Mouse (Mus musculus) forebrain, embryonic 13.5 days (tissue): Measurements from ENCODE around the gene Catsper2. TPM values are rescaled to one million over a fixed set of nuclear protein-coding genes. Genes with fewer than 3 reads are reported as not detected.
"Not testable (repeated sequence)": the region's sequence is repeated elsewhere in the genome, so short reads cannot be mapped to it uniquely, and the experiment has no call there.

Source experiments
- ATAC-seq: fragments of 200-750 bp; cut with Nextera tagmentation; 2 replicates; pipeline ENCODE4 v1.8.0; 2017
- H3K27ac ChIP-seq: fragments of 300-500 bp; sonication (generic); 2 replicates; pipeline ENCODE4 v1.5.1; 2015; ENCODE audit warnings: inconsistent platforms, mild to moderate bottlenecking, moderate library complexity
- H3K27me3 ChIP-seq: fragments of 300-500 bp; sonication (generic); 2 replicates; pipeline ENCODE4 v1.6.1; 2015; ENCODE audit warnings: mild to moderate bottlenecking, inconsistent platforms
- H3K36me3 ChIP-seq: fragments of 300-500 bp; sonication (generic); 2 replicates; pipeline ENCODE4 v1.6.1; 2015; ENCODE audit warnings: mild to moderate bottlenecking, inconsistent platforms; ENCODE audit not compliant: poor library complexity, severe bottlenecking
- H3K4me1 ChIP-seq: fragments of 300-500 bp; sonication (generic); 2 replicates; pipeline ENCODE4 v1.6.1; 2015; ENCODE audit warnings: inconsistent platforms
- H3K4me2 ChIP-seq: fragments of 300-500 bp; sonication (generic); 2 replicates; pipeline ENCODE4 v1.6.1; 2015; ENCODE audit warnings: inconsistent platforms, mild to moderate bottlenecking, moderate library complexity
- H3K4me3 ChIP-seq: fragments of 300-500 bp; sonication (generic); 2 replicates; pipeline ENCODE4 v1.5.1; 2015; ENCODE audit warnings: mild to moderate bottlenecking, inconsistent platforms
- H3K9ac ChIP-seq: fragments of 300-500 bp; sonication (generic); 2 replicates; pipeline ENCODE4 v1.6.1; 2015; ENCODE audit warnings: mild to moderate bottlenecking, inconsistent platforms
- H3K9me3 ChIP-seq: fragments of 300-500 bp; sonication (generic); replicated peaks from 2 replicates; pipeline ENCODE4 v1.6.1; 2016; ENCODE audit warnings: inconsistent platforms
- WGBS: fragments of 180-500 bp; shearing (Covaris S2); methylation state at CpG from one replicate; pipeline ENCODE4 v1.1.7; 2015; 5-methylcytosine and 5-hydroxymethylcytosine counted together
- polyA plus RNA-seq: library from polyadenylated mRNA; unstranded; fragments of >200 nt; fragmentation: Nextera tagmentation; extraction: Ambion mirVana; gene quantifications from 2 replicates; pipeline ENCODE4 v1.2.1, GENCODE M21; 2015

Gene Catsper2
- polyA plus RNA-seq, 1 experiment from 2014 or later = 5.1 TPM

DNA sequence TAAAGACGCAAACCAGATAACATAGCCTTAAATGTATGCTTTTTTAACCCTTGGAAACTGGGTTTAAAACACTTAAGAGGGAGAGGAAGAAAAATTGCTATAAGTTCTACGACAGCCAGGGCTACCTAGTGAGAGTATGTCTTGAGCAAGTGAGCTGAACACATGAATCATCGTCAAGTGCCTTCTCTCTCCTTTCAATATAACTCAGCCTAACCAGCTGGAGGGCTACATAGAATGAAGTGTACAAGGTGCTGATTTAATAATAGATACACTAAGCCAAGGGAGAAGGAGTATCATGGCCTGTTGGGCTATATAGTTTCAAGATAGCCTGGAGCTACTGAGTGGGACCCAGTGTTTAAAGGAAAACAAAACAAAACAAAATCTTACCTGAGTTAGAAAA is 4.9 kb upstream of the Catsper2 start:
- peaks cover 50% of the 10 kb centered on the region for H3K36me3 ChIP-seq
- ATAC-seq = no peak
- peaks cover 27% of the 10 kb centered on the region for H3K4me1 ChIP-seq
- H3K27me3 ChIP-seq = no peaks in the 10 kb centered on the region
- no peaks in the 10 kb centered on the region for H3K9me3 ChIP-seq
- H3K27ac ChIP-seq = no peak overlapping the region
- WGBS = 90% methylated on average over 3 of the region's 3 CpGs
- H3K9ac ChIP-seq = no peak overlapping the region
- H3K4me2 ChIP-seq = no peak overlapping the region
- H3K4me3 ChIP-seq = no peak overlapping the region

DNA sequence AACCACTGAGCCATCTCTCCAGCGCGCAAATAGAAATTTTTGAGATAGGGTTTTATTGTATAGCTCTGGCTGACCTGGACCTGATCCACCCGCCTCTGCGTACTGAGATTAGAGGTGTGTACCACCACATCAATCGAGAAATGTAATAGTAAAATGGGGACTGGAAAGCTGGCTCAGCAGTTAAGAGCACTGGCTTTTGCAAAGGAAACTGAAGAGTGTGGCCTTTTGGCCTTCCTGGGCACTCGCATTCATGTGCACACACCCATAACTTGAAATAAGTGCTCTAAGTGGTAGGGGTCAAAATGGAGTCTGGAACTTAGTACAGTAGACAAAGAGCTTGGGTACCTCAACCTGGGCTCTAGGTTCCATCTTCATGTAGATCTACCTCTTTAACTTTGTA is 2.8 kb upstream of the Catsper2 start:
- peaks cover 33% of the 10 kb centered on the region for H3K36me3 ChIP-seq
- no peak overlapping the region for H3K9ac ChIP-seq
- no peaks in the 10 kb centered on the region for H3K9me3 ChIP-seq
- H3K4me3 ChIP-seq = no peak overlapping the region
- ATAC-seq = no peak
- 90% methylated on average over 6 of the region's 6 CpGs for WGBS
- H3K27me3 ChIP-seq = no peaks in the 10 kb centered on the region
- peak overlapping the region; percentile 78 for H3K4me2 ChIP-seq
- H3K4me1 ChIP-seq = peaks cover 39% of the 10 kb centered on the region
- no peak overlapping the region for H3K27ac ChIP-seq

DNA sequence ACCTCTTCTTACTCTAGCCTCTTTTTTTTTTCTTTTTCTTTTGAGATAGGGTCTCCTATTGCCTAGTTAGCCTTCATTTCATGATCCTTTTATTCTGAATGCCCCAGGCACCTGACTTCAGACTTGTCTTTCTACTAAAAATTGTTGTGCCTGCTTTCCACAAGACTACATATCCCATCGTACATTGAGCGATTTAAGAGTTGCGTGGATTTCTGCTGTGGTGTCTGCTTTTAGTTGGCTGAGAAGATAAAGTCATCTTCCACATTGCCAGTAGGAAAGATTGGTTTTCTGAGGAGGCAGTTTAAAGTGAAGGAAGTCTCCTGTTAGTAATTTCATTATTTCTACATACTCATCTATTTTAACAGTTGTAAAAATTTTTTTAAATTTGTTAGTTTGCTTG is 2.0 kb upstream of the Catsper2 start:
- 88% methylated on average over 3 of the region's 3 CpGs for WGBS
- H3K9me3 ChIP-seq = no peaks in the 10 kb centered on the region
- peak overlapping the region; percentile 99 for H3K4me3 ChIP-seq
- H3K9ac ChIP-seq = peak overlapping the region; percentile 97
- H3K4me2 ChIP-seq = peak overlapping the region; percentile 78
- ATAC-seq = no peak
- no peaks in the 10 kb centered on the region for H3K27me3 ChIP-seq
- H3K4me1 ChIP-seq = peaks cover 39% of the 10 kb centered on the region
- peaks cover 28% of the 10 kb centered on the region for H3K36me3 ChIP-seq
- H3K27ac ChIP-seq = no peak overlapping the region

DNA sequence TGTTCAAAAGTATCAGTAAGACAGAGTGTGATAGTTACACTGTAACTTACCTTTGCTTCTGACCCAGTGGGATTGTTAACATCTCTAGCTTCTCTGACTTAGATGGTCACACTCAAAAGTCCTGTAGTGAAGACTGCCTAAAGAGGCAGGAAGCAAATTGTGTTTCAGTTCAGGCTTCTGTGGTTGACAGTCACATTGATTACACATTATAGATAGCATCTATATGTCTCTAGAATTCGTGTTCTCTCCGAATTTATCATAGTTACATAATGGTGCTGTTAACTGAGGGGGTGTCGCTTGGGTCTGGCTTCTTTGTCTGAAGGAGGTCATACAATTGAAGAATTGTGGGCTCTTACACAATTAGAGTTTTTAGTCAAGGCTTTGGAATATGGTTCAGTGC is 1.5 kb upstream of the Catsper2 start:
- 64% methylated on average over 3 of the region's 3 CpGs for WGBS
- ATAC-seq = no peak
- Histone ChIP-seq H3K27me3 (no peaks in the 10 kb centered on the region), H3K4me2 (peak overlapping the region; percentile 78), H3K9ac (peak overlapping the region; percentile 97), H3K4me3 (peak overlapping the region; percentile 99), H3K4me1 (peaks cover 39% of the 10 kb centered on the region), H3K36me3 (peaks cover 27% of the 10 kb centered on the region), H3K9me3 (no peaks in the 10 kb centered on the region), H3K27ac (no peak overlapping the region)

DNA sequence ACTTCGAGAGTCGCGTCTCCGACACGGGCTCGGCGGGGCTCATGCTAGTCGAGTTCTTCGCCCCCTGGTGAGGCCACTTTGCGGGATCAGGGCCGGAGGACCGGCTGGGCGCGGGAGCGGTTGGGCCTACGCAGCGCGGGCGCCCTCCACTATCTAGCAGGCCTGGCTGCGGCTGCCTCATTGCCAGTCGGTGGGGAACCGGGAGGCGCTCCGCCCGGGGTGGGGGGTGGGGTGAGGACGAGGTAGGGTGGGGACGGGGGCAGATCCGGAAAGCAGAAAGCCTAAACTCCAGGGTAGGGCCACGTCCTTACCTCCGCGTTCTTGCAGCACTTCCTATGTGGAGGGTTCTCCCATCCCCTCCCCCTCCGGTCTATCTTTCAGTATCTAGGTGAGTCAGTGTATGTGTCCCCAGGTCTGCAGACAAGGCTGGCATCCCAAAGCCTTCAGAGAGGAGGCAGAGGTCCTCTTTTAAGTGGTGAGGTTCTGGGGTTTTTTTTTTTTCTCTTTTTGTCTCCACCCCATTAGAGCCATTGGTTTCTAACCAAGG is 620 bp upstream of the Catsper2 start:
- Histone ChIP-seq H3K9me3 (no peaks in the 10 kb centered on the region), H3K9ac (peak overlapping the region; percentile 97), H3K36me3 (peaks cover 22% of the 10 kb centered on the region), H3K4me2 (peak overlapping the region; percentile 78), H3K27me3 (no peaks in the 10 kb centered on the region), H3K27ac (peak overlapping the region; percentile 96), H3K4me1 (peaks cover 39% of the 10 kb centered on the region), H3K4me3 (peak overlapping the region; percentile 99)
- WGBS = under 1% methylated on average over 32 of the region's 32 CpGs
- peak; percentile 48 for ATAC-seq

DNA sequence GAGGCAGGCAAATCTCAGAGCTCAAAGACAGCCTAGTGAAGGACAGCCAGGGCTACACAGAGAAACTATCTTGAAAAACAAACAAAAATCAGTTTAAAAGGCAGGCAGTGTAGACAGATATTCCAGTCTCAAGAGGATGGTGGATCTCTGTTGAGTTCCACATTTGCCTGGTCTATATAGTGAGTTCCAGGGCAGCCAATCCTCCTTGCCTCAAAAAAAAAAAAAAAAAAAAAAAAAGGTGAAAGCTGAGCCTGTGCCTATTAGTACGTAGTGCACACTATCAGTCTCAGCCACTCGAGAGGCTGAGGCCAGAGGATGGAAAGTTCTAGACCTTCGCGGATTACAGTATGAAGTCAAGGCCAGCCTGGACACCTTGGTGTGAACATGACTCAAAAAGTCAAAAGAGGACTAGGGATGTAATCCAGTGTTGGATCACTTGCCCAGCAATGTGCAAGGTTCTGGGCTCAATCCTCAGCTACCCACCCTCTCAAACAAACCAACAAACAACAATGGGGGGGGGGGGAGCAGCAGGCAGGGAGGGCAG is 677 bp downstream of the Catsper2 start:
- ATAC-seq = no peak; the same call in 1 of the 2 replicates
- peak overlapping the region; percentile 99 for H3K4me3 ChIP-seq
- peaks cover 9% of the 10 kb centered on the region for H3K36me3 ChIP-seq
- H3K4me1 ChIP-seq = peaks cover 39% of the 10 kb centered on the region
- peak overlapping the region; percentile 96 for H3K27ac ChIP-seq
- H3K4me2 ChIP-seq = peak overlapping the region; percentile 78
- no peaks in the 10 kb centered on the region; the same call in 1 of the 2 replicates for H3K9me3 ChIP-seq
- WGBS = 14% methylated on average over 4 of the region's 4 CpGs
- H3K9ac ChIP-seq = peak overlapping the region; percentile 97
- no peaks in the 10 kb centered on the region for H3K27me3 ChIP-seq

DNA sequence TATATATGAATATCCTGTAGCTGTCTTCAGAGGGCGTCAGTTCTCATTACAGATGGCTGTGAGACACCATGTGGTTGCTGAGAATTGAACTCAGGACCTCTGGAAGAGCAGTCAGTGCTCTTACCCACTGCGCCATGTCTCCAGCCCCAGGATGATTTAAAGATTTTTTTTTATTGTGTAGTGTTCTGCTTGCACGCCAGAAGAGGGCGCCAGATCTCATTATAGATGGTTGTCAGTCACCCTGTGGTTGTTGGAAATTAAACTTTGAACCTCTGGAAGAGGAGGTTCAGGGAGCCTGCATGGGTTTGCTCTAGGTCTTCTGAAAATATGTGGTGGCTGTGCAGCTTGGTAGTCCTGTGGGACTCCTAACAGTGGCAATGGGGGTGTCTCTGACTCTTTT is 5.4 kb downstream of the Catsper2 start:
- no peak overlapping the region for H3K9ac ChIP-seq
- H3K4me3 ChIP-seq = no peak overlapping the region
- H3K27ac ChIP-seq = no peak overlapping the region
- H3K36me3 ChIP-seq = no peaks in the 10 kb centered on the region; the same call in 1 of the 2 replicates
- 32% methylated on average over 4 of the region's 4 CpGs for WGBS
- H3K4me1 ChIP-seq = peaks cover 12% of the 10 kb centered on the region
- H3K4me2 ChIP-seq = no peak overlapping the region
- ATAC-seq = no peak
- no peaks in the 10 kb centered on the region for H3K27me3 ChIP-seq
- H3K9me3 ChIP-seq = no peaks in the 10 kb centered on the region; the same call in 1 of the 2 replicates

DNA sequence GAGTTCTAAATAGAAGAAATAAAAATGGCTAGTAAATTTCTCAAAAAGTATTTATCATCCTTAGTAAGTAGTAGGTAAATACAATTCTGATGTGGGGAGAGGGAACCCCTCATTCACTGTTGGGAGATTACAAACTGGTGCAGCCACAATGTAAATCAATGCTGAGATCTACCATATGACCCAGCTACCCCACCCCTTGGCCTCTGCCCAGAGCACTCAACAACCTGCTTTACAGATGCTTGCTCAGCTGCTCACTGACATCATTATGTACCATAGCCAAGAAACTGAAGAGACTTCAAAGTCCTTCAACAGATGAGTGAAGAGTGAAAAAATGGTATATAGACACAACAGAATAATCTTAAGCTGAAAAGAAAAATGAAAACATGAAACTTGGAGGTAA is 10.3 kb downstream of the Catsper2 start:
- ATAC-seq = no peak
- Histone ChIP-seq H3K4me1 (no peaks in the 10 kb centered on the region), H3K4me3 (no peak overlapping the region), H3K36me3 (no peaks in the 10 kb centered on the region; the same call in 1 of the 2 replicates), H3K27ac (no peak overlapping the region), H3K27me3 (no peaks in the 10 kb centered on the region), H3K4me2 (no peak overlapping the region), H3K9ac (no peak overlapping the region), H3K9me3 (no peaks in the 10 kb centered on the region; the same call in 1 of the 2 replicates)

DNA sequence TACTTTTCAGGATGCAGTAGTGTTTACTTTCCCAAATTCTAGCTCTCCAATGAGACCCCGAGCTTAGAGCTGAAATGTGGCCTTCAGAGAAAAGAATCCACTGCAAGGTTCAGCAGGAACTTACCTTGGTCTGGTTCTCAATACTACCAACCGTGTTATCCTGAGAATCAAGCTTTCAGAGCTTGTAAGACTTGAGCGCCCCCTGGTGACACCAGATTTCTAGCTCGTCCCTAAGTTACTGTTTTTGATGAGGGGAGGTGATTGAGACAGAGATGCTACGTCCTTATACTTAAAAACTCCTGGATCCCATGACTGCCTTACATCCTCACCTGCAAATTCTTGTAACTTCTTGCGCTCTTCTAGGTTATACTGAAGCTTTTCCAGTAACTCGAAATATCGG is 17.0 kb downstream of the Catsper2 start:
- no peak overlapping the region for H3K4me3 ChIP-seq
- WGBS = 16% methylated on average over 8 of the region's 8 CpGs
- H3K27me3 ChIP-seq = no peaks in the 10 kb centered on the region
- no peak overlapping the region for H3K9ac ChIP-seq
- H3K27ac ChIP-seq = no peak overlapping the region
- no peak overlapping the region for H3K4me2 ChIP-seq
- no peak for ATAC-seq
- no peaks in the 10 kb centered on the region for H3K36me3 ChIP-seq
- no peaks in the 10 kb centered on the region for H3K4me1 ChIP-seq
- no peaks in the 10 kb centered on the region for H3K9me3 ChIP-seq

DNA sequence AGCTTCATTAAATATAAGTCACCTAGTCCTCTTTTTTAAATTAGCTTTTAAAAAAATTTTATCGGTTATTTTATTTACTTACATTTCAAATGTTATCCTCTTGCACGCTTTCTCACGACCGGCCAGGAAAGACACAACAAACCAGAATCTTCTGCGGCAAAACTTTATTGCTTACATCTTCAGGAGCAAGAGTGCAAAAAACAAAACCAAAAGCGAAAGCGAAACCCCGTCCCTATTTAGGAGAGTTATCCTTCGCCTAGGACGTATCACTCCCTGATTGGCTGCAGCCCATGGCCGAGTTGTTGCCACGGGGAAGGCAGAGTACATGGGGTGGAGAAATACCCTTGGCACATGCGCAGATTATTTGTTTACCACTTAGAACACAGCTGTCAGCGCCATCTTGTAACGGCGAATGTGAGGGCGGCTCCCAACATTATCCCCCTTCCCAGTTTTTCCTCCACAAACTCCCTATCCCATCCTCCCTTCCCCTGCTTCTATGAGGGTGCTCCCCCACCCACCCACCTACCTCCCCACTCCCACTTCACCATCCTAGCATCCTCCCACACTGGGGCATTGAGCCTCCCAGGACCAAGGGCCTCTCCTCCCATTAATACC is 26.5 kb downstream of the Catsper2 start, which contains the start of gene Strc:
Strc (minus strand) TSS at position 208 of the 615 bp plus-strand sequence.
- WGBS = 95% methylated on average over 16 of the region's 17 CpGs

DNA sequence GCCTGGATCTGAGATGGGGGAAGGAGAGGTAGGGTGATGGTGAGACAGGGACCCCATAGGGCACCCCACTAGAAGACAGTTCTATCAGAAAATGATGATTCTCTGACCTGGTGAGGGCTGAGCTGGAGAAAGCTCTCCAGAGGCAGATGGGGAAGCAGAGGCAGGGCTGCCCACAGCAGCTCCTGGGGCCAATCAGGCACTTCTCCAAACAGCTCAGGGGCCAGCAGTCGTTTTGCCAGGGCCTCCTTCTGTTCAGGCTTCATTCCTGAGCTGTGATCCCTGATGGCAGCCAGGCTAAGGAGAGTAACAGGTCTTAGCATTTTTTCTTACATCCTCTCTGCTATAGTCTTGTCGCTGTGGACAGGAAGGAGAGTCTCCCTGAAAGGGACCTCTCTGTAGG is 38.8 kb downstream of the Catsper2 start:
- H3K4me3 ChIP-seq = no peak overlapping the region
- H3K27ac ChIP-seq = no peak overlapping the region
- 66% methylated on average over 2 of the region's 2 CpGs for WGBS
- no peaks in the 10 kb centered on the region for H3K9me3 ChIP-seq
- H3K27me3 ChIP-seq = no peaks in the 10 kb centered on the region
- no peak overlapping the region for H3K9ac ChIP-seq
- no peaks in the 10 kb centered on the region for H3K4me1 ChIP-seq
- no peaks in the 10 kb centered on the region for H3K36me3 ChIP-seq
- H3K4me2 ChIP-seq = no peak overlapping the region
- no peak for ATAC-seq

More for the DNA sequence above, 26.5 kb downstream of the Catsper2 start, which contains the start of gene Strc:
- H3K4me3 ChIP-seq, H3K4me1 ChIP-seq, ATAC-seq, H3K9me3 ChIP-seq, H3K27me3 ChIP-seq, H3K9ac ChIP-seq, H3K4me2 ChIP-seq, H3K36me3 ChIP-seq, H3K27ac ChIP-seq: not testable (repeated sequence)

DNA sequence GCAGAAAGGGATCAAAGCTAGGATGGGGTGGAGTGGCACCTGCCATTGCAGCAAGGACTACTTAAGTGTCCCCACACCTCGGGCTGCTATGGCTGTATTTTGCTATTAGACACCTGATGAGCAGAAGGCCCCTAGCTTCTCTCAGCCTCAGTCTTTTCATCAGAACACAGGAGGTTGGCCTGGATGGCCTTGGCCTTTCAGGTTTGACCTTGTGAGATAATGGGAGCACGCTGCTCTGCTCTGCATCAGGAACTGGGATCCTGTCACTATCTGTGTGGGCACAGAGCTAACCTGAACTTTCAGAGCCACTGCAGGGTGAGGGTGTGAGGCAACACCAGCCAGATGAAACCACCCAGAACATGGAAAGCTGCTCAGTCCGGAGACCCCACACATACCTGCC is 41.3 kb downstream of the Catsper2 start:
- Histone ChIP-seq H3K27ac (no peak overlapping the region), H3K36me3 (no peaks in the 10 kb centered on the region), H3K4me3 (no peak overlapping the region), H3K4me2 (no peak overlapping the region), H3K9me3 (no peaks in the 10 kb centered on the region), H3K9ac (no peak overlapping the region), H3K4me1 (no peaks in the 10 kb centered on the region), H3K27me3 (no peaks in the 10 kb centered on the region)
- WGBS = 68% methylated on average over 3 of the region's 3 CpGs
- ATAC-seq = no peak
